Mouse (Mus musculus) liver, embryonic 11.5 days (tissue): ENCODE measurements around the gene Rps27a. TPM values are rescaled to one million over a fixed set of nuclear protein-coding genes. Genes with fewer than 3 reads are reported as not detected.
A peak's percentile ranks its signal among the peaks of the same experiment; 100 is the strongest.

Source experiments
- ATAC-seq: fragments of 200-750 bp; cut with Nextera tagmentation; replicated peaks from 2 replicates; pipeline ENCODE4 v1.8.0; 2017; ENCODE audit warnings: moderate number of reproducible peaks, mild to moderate bottlenecking, moderate TSS enrichment, moderate library complexity; ENCODE audit not compliant: low FRiP score
- DNase-seq: peaks from one replicate; pipeline ENCODE4 v3.0.0-alpha.2; 2017; ENCODE audit warnings: low spot score
- H3K27ac ChIP-seq: fragments of 300-500 bp; sonication (generic); 2 replicates; pipeline ENCODE4 v1.5.1; 2014; ENCODE audit warnings: mild to moderate bottlenecking, low read depth, low read length, control low read depth
- H3K27me3 ChIP-seq: fragments of 300-500 bp; sonication (generic); replicated peaks from 2 replicates; pipeline ENCODE4 v1.6.1; 2014; ENCODE audit warnings: low read length, mixed read lengths; ENCODE audit not compliant: control insufficient read depth, insufficient read depth
- H3K36me3 ChIP-seq: fragments of 300-500 bp; sonication (generic); 2 replicates; pipeline ENCODE4 v1.6.1; 2014; ENCODE audit warnings: mild to moderate bottlenecking, low read length, moderate library complexity, mixed read lengths; ENCODE audit not compliant: control insufficient read depth, insufficient read depth
- H3K4me1 ChIP-seq: fragments of 300-500 bp; sonication (generic); replicated peaks from 2 replicates; pipeline ENCODE4 v1.6.1; 2014; ENCODE audit warnings: low read length, mixed read lengths; ENCODE audit not compliant: control insufficient read depth, insufficient read depth
- H3K4me2 ChIP-seq: fragments of 300-500 bp; sonication (generic); 2 replicates; pipeline ENCODE4 v1.6.1; 2014; ENCODE audit warnings: mild to moderate bottlenecking, control low read depth, moderate library complexity
- H3K4me3 ChIP-seq: fragments of 300-500 bp; sonication (generic); 2 replicates; pipeline ENCODE4 v1.5.1; 2014; ENCODE audit warnings: low read depth, low read length, control low read depth
- H3K9ac ChIP-seq: fragments of 300-500 bp; sonication (generic); 2 replicates; pipeline ENCODE4 v1.6.1; 2014; ENCODE audit warnings: low read depth, low read length, control low read depth
- H3K9me3 ChIP-seq: fragments of 300-500 bp; sonication (generic); 2 replicates; pipeline ENCODE4 v1.6.1; 2016; ENCODE audit warnings: low read length, inconsistent platforms, mixed read lengths; ENCODE audit not compliant: control insufficient read depth
- WGBS: fragments of 180-500 bp; shearing (Covaris S2); extraction: QIAGEN DNeasy Blood & Tissue Kit; methylation state at CpG from one replicate; pipeline ENCODE4 v1.1.7; 2014; 5-methylcytosine and 5-hydroxymethylcytosine counted together
- polyA plus RNA-seq: library from polyadenylated mRNA; unstranded; fragments of >200 nt; fragmentation: Nextera tagmentation; extraction: Ambion mirVana; gene quantifications from 2 replicates; pipeline ENCODE4 v1.2.1, GENCODE M21; 2014

Rps27a gene
- 1,425 and 1,526 TPM in 2 replicates for polyA plus RNA-seq

DNA sequence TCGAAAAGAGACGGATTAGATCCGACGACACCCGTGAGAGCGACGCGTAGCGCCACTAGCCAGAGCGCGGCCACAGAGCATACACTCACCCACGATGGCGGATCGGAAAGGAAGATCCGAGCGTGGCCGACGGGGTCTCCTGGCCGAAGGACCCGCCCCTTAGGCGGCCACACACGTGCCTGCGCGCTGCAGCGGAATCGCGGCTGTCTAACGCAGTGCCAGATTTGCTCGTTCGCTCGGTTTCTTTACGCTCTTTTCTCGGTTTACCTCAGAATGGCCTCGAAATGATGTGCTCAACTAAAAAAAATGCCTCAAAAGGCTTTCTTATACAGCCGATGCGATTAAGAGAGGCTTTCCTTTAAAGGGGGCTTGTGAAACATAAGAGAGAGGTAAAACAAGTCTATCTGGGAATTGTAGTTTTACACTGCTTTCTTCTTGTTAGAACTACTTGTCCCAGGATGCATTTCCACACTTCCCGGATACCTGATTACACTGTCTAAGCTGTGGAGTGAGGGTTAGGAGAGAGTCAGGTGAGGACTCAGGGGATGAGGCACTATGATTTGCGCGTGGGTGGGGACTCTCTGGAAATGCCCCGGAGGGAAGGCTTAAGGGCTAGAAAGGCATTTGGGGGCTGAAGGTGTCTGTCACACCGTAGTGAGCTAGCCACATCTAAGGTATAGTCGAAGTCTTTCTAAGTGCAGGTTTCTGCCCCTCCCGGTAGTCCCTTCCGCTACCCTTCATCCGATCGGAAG lies at the start of gene Rps27a, which contains the start of gene Clhc1:
Rps27a (minus strand) TSS at position 358 of the 752 bp plus-strand sequence.
Clhc1 (plus strand) TSS at position 199 of the 752 bp plus-strand sequence.
- Histone ChIP-seq H3K4me2 (peak within 1 kb of the TSS; percentile 86), H3K36me3 (peaks cover 23% of the 10 kb centered on the region), H3K4me3 (peak within 1 kb of the TSS; percentile 62), H3K4me1 (peaks cover 6% of the 10 kb centered on the region), H3K9me3 (no peaks in the 10 kb centered on the region), H3K27me3 (no peaks in the 10 kb centered on the region), H3K9ac (peak within 1 kb of the TSS; percentile 90), H3K27ac (peak within 1 kb of the TSS; percentile 87)
- peak; percentile 94 for DNase-seq
- peak; percentile 94 for ATAC-seq
- WGBS, result under 1% methylated on average over 45 of the region's 46 CpGs

DNA sequence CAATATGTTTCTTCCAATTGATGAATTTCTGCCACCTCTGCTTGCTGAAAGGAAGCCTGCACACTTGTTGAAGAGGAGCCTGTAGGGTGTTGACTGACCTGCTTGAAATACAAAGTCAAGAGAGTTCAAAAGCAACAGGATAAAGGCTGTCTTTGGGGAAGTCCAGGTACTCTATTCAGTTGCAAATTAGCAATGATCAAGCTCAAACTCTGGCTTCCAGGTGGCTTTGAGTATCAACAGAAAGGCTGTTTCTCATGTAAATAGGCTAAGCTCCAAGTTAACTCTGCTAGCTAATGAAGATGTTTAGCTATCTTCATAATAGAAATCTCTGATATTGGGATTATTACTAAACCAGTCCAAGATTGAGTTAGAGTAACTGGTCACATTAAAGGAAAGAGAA lies 49.2 kb upstream of the Rps27a start:
- Histone ChIP-seq H3K27me3 (no peaks in the 10 kb centered on the region), H3K4me1 (no peaks in the 10 kb centered on the region), H3K4me3 (no peak overlapping the region), H3K36me3 (no peaks in the 10 kb centered on the region), H3K9me3 (no peaks in the 10 kb centered on the region), H3K4me2 (no peak overlapping the region), H3K27ac (no peak overlapping the region), H3K9ac (no peak overlapping the region)
- no peak for DNase-seq
- ATAC-seq, result no peak

DNA sequence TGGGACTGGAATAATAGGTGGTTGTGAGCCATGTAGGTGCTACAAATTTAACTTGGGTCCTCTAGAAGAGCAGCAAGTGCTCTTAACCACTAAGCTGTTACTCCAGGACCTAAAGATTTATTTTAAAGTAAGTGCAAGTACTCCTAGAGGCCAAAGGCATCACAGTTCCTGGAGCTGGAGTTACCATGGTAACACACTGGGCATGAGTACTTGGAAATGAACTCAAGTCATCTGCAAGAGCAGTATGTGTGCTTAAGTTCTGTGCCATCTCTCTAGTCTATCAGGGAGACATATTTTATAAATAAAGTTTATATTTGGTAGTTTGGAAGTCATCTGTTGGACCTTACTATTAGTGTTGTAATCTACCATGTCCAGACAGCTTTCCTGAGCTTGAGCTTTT lies 47.3 kb upstream of the Rps27a start:
- DNase-seq, result no peak
- Histone ChIP-seq H3K27ac (no peak overlapping the region), H3K4me3 (no peak overlapping the region), H3K27me3 (no peaks in the 10 kb centered on the region), H3K4me2 (no peak overlapping the region), H3K36me3 (no peaks in the 10 kb centered on the region), H3K9me3 (no peaks in the 10 kb centered on the region), H3K4me1 (no peaks in the 10 kb centered on the region), H3K9ac (no peak overlapping the region)
- ATAC-seq, result no peak

DNA sequence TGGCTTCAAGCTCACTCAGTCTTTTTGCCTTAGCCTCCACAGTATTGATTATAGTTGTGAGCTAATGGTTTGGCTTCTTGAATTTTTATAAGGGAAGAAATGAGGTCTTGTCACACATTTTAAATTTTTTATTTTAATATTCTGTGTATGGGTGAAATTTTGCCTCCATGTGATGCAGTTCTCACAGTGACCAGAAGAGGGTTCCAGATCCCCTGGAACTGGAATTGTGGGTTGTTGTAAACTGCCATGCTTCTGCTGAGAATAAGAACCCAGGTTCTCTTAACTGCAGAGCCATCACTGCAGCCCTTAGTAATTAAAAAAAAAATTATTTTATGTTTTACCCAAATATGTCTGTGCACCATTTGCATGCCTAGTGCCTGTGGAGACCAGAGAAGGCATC lies 31.7 kb upstream of the Rps27a start:
- no peaks in the 10 kb centered on the region for H3K9me3 ChIP-seq
- H3K36me3 ChIP-seq, result no peaks in the 10 kb centered on the region
- H3K27me3 ChIP-seq, result no peaks in the 10 kb centered on the region
- DNase-seq (no peak), ATAC-seq (no peak)
- no peak overlapping the region for H3K4me3 ChIP-seq
- H3K9ac ChIP-seq, result no peak overlapping the region
- no peaks in the 10 kb centered on the region for H3K4me1 ChIP-seq
- no peak overlapping the region for H3K27ac ChIP-seq
- H3K4me2 ChIP-seq, result no peak overlapping the region

DNA sequence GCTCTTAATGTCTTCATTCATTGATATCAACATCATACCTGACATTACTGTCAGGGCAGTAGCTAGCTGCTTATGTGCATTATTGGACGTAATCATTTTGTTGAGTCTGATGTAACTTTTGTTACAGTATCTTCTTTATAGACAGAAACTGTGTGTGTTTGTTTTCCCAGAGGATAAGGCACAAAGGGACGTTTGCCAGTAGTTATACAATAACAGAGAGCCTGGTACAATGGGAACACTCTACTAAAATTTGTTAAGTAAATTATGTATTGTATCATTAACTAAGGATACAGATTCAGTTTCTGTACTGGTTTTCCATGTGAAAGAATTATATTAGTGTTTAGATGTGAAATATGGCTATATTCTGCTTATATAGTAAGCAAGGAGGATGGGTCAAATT lies 24.7 kb upstream of the Rps27a start:
- no peaks in the 10 kb centered on the region for H3K9me3 ChIP-seq
- no peaks in the 10 kb centered on the region for H3K36me3 ChIP-seq
- 72% methylated on average over 2 of the region's 2 CpGs for WGBS
- H3K27ac ChIP-seq, result no peak overlapping the region
- H3K4me2 ChIP-seq, result no peak overlapping the region
- no peak for DNase-seq
- no peak overlapping the region for H3K9ac ChIP-seq
- ATAC-seq, result no peak
- no peaks in the 10 kb centered on the region for H3K27me3 ChIP-seq
- H3K4me3 ChIP-seq, result no peak overlapping the region
- no peaks in the 10 kb centered on the region for H3K4me1 ChIP-seq

DNA sequence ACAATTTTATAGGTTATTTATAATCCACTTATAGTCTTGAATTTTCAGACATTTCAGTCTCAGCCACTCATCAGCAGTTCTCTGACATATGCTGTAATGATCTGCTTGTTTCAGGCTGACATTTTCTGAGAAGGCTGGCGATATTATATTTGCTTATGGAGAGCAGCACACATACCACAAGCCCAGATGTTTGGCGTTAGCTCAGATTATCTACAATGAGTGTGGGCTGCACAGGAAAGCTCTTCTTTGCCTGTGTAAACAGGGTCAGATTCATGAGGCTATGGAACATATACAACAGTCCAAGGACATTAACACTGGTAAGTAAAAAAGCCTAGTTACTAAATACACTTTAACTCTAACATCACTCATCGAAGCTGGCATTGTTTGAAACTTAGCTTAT lies 23.6 kb upstream of the Rps27a start:
- no peaks in the 10 kb centered on the region for H3K36me3 ChIP-seq

DNA sequence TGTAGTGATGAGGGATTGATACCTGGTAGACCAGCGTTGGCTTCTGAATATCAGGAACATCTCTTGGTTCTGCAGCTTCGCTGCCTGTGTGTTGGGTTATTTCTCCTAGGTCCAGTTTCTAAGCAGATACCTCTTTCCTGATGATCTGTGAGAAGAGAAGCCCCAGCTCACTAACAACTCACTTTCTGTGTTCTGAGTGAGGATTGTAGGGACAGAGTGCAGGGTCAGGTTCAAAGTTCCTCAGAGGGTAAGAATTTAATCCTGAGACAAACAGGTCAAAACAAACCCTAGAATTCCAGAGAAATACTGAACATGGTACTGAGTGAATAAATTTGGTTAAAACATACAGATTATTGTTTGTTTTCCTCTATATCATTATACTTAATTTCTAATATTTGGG lies 15.5 kb upstream of the Rps27a start:
- H3K27ac ChIP-seq, result no peak overlapping the region
- no peak overlapping the region for H3K9ac ChIP-seq
- no peaks in the 10 kb centered on the region for H3K9me3 ChIP-seq
- no peaks in the 10 kb centered on the region for H3K27me3 ChIP-seq
- no peak overlapping the region for H3K4me3 ChIP-seq
- H3K36me3 ChIP-seq, result no peaks in the 10 kb centered on the region
- ATAC-seq, result no peak
- H3K4me1 ChIP-seq, result no peaks in the 10 kb centered on the region
- WGBS, result 76% methylated on average over 2 of the region's 2 CpGs
- H3K4me2 ChIP-seq, result no peak overlapping the region
- DNase-seq, result no peak

More for the DNA sequence above, 23.6 kb upstream of the Rps27a start:
- no peak overlapping the region for H3K27ac ChIP-seq
- H3K4me3 ChIP-seq, result no peak overlapping the region
- DNase-seq, result no peak
- no peaks in the 10 kb centered on the region for H3K9me3 ChIP-seq
- H3K4me1 ChIP-seq, result no peaks in the 10 kb centered on the region
- H3K4me2 ChIP-seq, result no peak overlapping the region
- ATAC-seq, result no peak
- WGBS, result 56% methylated on average over 3 of the region's 3 CpGs
- no peaks in the 10 kb centered on the region for H3K27me3 ChIP-seq
- H3K9ac ChIP-seq, result no peak overlapping the region

DNA sequence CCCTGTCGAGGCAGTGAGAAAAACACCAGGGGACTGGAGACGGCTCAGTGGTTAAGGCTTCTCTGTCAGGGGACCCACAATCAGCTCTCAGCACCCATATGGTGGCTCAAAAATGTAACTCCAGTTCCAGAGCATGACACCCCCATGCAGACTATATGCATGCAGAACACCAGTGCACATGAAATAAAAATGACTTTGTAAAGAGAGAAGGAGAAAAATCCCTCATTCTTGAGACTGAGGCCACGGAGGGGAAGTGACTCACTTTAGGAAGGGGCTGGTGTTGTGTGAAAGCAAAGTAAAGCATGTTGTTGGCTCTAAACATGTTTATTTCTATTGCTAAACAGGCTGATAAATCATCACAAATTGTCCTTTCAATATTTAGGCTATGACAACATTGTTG lies 13.1 kb upstream of the Rps27a start:
- Histone ChIP-seq H3K4me2 (no peak overlapping the region), H3K27me3 (no peaks in the 10 kb centered on the region), H3K27ac (no peak overlapping the region), H3K4me3 (no peak overlapping the region), H3K9ac (no peak overlapping the region), H3K9me3 (no peaks in the 10 kb centered on the region), H3K4me1 (no peaks in the 10 kb centered on the region), H3K36me3 (no peaks in the 10 kb centered on the region)
- ATAC-seq, result no peak
- no peak for DNase-seq
- WGBS, result 79% methylated on average over 3 of the region's 3 CpGs

DNA sequence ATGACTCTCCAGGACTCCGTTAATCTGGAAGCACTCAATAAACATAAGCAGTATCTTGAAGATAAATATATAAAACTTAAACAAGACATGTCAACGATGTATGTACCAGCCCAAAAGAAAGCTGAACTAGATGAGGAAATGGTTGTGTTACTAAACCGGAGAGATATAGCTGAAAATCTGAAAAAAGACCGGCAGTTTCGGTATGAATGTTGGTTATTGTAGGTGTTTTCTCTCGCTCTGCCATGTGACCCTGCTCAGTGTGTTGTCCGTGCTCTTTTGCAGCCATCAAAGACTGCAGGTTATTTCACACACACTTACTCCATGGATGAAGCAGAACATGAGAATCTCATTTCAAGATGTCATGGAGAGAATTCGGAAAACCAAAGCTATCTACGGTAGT lies 12.5 kb upstream of the Rps27a start:
- no peaks in the 10 kb centered on the region for H3K9me3 ChIP-seq
- no peaks in the 10 kb centered on the region for H3K36me3 ChIP-seq
- ATAC-seq, result no peak
- H3K4me1 ChIP-seq, result no peaks in the 10 kb centered on the region
- DNase-seq, result no peak
- no peak overlapping the region for H3K27ac ChIP-seq
- H3K4me2 ChIP-seq, result no peak overlapping the region
- H3K4me3 ChIP-seq, result no peak overlapping the region
- no peaks in the 10 kb centered on the region for H3K27me3 ChIP-seq
- H3K9ac ChIP-seq, result no peak overlapping the region
- 83% methylated on average over 9 of the region's 9 CpGs for WGBS
